Mouse (Mus musculus) ovary, postnatal 14 days (tissue): ENCODE data around the gene Uqcr10.

Experiments used
- DNase-seq: peaks from one replicate; pipeline ENCODE4 v3.0.0; 2022; ENCODE audit warnings: low spot score

The Uqcr10 gene

DNA sequence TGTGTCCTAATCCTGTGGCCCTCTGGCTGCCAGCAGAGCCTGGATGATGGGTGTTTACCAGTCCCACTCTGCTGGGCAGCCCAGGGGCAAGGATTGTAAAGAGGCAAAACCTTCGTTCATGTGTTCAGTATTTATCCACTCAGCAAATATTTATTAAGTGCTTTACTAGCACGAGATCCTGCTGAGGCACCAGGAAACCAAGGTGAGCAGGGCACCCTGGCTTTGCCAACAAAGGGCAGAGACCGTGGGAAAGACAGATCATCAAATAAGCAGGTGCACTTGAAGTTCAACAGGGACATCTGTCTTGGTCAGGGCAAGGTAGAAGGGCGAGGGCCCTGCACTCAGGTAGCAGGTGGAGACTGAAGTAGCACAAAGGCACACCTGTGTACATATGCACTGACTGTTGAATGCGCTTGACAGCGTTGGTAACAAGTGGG lies 29.0 kb downstream of the Uqcr10 start:
- no peak for DNase-seq

DNA sequence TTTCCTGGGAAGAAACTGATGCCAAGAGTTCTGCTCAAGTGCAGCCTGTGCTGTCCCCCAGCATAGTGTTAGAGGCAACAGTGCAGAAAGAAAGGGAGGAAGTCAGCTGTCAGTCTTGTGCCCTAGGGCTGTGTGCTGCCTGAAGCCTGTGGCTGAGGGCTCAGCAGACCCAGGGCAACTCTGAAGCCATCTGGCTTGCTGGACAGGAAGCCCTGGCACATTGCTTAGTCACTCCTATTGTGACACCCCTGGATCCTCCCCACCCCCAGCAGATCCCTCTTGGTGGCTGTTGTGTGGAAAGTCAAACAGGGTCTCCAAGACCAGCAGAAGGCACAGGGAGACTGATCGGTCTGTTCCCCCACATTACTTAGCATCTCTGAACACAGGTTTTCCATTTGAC lies 29.5 kb downstream of the Uqcr10 start:
- DNase-seq, result no peak

GRCm38 (mm10) chr11:4671736-4672135 lies 32.4 kb downstream of the Uqcr10 start:
- no peak for DNase-seq

DNA sequence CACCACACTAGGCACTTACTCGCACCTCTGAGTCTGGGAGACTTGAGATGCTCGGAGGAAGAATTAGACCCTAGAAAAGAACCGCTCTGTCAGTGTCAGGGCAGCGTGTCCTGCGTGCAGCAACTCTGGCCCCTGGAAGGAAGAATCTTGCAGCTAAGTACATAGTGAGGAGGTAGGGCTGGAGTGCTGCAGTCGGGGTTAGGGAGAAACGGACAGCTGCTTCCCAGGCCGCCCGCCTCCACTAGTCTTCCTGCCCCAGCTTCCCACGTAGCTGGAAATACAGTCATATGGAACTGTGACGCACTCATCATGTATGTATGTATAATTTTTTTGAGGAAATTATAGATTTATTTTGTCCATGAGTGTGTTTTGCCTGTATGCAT lies 41.7 kb downstream of the Uqcr10 start:
- no peak for DNase-seq

GRCm38 (mm10) chr11:4661871-4662495 lies 42.2 kb downstream of the Uqcr10 start:
- DNase-seq, result no peak

DNA sequence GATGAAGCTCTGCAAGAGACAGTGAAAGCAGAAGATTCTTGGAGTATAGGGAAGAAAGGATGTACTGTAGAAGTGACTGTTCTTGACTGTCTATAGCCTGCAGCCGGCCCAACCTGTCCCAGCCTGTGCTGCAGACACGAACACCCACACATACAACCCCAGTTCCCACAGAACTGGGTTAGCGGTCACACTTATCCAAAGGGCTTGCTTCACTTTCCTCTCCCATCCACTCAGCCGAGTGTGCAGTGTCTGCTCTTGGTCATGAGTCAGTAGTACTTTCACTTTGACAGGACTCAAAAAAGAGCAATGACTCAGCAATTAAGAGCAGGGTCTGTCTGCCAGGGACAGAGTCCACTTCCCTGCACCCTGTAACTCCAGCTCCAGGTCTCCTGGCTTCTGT lies 42.8 kb downstream of the Uqcr10 start:
- DNase-seq, result no peak

DNA sequence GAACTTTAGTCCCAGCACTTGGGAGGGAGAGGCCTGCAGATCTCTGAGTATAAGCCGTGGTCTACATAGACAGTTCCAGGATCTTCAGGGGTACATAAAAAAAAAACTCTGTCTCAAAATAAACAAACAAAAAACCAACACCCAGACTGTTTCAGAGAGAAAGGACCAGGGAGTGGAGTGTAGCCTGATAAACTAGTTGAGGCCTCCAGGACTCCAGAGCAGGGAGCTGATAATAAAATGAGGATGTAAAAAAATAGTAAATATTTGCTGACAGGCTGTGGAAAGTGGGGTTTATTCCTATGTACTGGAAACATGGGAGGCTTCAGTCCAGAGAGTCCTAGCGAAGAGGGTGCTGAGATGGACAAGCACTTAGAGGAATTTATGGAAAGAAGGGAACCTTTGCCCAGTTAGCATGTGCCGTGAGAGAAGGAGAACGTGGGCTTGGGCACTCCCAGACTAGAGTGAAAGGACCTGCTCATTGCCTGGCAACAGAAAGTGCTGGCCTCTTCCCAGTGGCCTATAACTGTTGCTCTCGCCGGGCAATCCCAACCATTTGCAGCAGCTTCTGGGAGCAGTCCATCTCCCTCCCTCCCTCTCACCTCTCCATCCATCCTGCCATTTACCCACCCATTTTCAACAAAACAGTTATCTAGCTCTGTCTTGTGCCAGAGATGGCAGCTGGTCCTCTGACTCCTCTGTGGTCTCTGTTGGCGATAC lies 43.7 kb downstream of the Uqcr10 start:
- DNase-seq, result no peak

GRCm38 (mm10) chr11:4659818-4660217 lies 44.3 kb downstream of the Uqcr10 start:
- DNase-seq, result no peak
